Mouse (Mus musculus) MEL (cell line): ENCODE measurements around the gene Atp2a3. TPM values are rescaled to one million over a fixed set of nuclear protein-coding genes. Genes with fewer than 3 reads are reported as not detected.
A peak's percentile ranks its signal among the peaks of the same experiment; 100 is the strongest.

Source experiments
- DNase-seq: peaks from one replicate; pipeline ENCODE4 v3.0.0; 2011; ENCODE audit warnings: low read depth, low spot score
- H3K27ac ChIP-seq: 2 replicates; pipeline ENCODE4 v1.5.1; 2012; ENCODE audit warnings: low read depth, mild to moderate bottlenecking, control low read depth, low read length, moderate library complexity; ENCODE audit not compliant: control insufficient read depth
- H3K27me3 ChIP-seq, 2 experiments: fragments of 150-350 bp in 1 of 2; sonication (generic) in 1 of 2; 2 replicates each; pipeline ENCODE4 v1.6.1; 2012; ENCODE audit warnings: low read length in 2 of 2, mild to moderate bottlenecking in 2 of 2, improper control_type of control experiment in 1 of 2, moderate library complexity in 1 of 2; ENCODE audit not compliant: insufficient read depth in 2 of 2, control insufficient read depth in 1 of 2
- H3K36me3 ChIP-seq, 2 experiments: 2 replicates each; pipeline ENCODE4 v1.6.1; 2012 to 2014; ENCODE audit warnings: low read length in 2 of 2, improper control_type of control experiment in 1 of 2, inconsistent platforms in 1 of 2, mild to moderate bottlenecking in 1 of 2; ENCODE audit not compliant: insufficient read depth in 2 of 2, control insufficient read depth in 1 of 2
- H3K4me1 ChIP-seq, 2 experiments: fragments of 150-350 bp in 1 of 2; sonication (generic) in 1 of 2; 2 replicates each; pipeline ENCODE4 v1.6.1; 2012; ENCODE audit warnings: low read length in 2 of 2, improper control_type of control experiment in 1 of 2, mild to moderate bottlenecking in 1 of 2; ENCODE audit not compliant: insufficient read depth in 2 of 2, control insufficient read depth in 1 of 2
- H3K4me3 ChIP-seq, 2 experiments: fragments of 150-350 bp in 1 of 2; sonication (generic) in 1 of 2; 2 replicates each; pipeline ENCODE4 v1.5.1; 2012; ENCODE audit warnings: low read depth in 2 of 2, low read length in 2 of 2, mild to moderate bottlenecking in 2 of 2, moderate library complexity in 2 of 2, control low read depth in 1 of 2, improper control_type of control experiment in 1 of 2; ENCODE audit not compliant: control insufficient read depth in 1 of 2, insufficient read depth in 1 of 2
- H3K79me2 ChIP-seq: 2 replicates; pipeline ENCODE4 v1.6.1; 2012; ENCODE audit warnings: mild to moderate bottlenecking, low read length, moderate library complexity; ENCODE audit not compliant: control insufficient read depth, poor library complexity, insufficient read depth
- H3K9ac ChIP-seq: 2 replicates; pipeline ENCODE4 v1.6.1; 2012; ENCODE audit warnings: low read depth, mild to moderate bottlenecking, control low read depth, low read length, moderate library complexity; ENCODE audit not compliant: control insufficient read depth, poor library complexity, severe bottlenecking
- H3K9me3 ChIP-seq: fragments of 150-350 bp; sonication (generic); replicated peaks from 2 replicates; pipeline ENCODE4 v1.6.1; 2012; ENCODE audit warnings: mild to moderate bottlenecking, low read length, improper control_type of control experiment, moderate library complexity; ENCODE audit not compliant: insufficient read depth
- BHLHE40 ChIP-seq: IDR thresholded peaks from 2 replicates; pipeline ENCODE4 v1.6.1; 2012; ENCODE audit warnings: low read depth, mild to moderate bottlenecking, inconsistent platforms, low read length, improper control_type of control experiment, borderline replicate concordance
- CHD1 ChIP-seq: IDR thresholded peaks from 2 replicates; pipeline ENCODE4 v1.6.1; 2012; ENCODE audit warnings: low read depth, mild to moderate bottlenecking, inconsistent platforms, low read length, improper control_type of control experiment
- CHD2 ChIP-seq: IDR thresholded peaks from 2 replicates; pipeline ENCODE4 v1.6.1; 2011; ENCODE audit warnings: low read length, improper control_type of control experiment
- CTCF ChIP-seq, 3 experiments: IDR thresholded peaks in 2 of 3; conservative IDR thresholded peaks in 1 of 3; 2 replicates each; pipeline ENCODE4 v1.5.1; 2011 to 2012; ENCODE audit warnings: low read length in 3 of 3, low read depth in 2 of 3, mild to moderate bottlenecking in 2 of 3, improper control_type of control experiment in 1 of 3, inconsistent platforms in 1 of 3, mixed read lengths in 1 of 3, moderate library complexity in 1 of 3; ENCODE audit not compliant: control insufficient read depth in 1 of 3, insufficient read depth in 1 of 3, poor library complexity in 1 of 3, severe bottlenecking in 1 of 3
- E2F4 ChIP-seq: IDR thresholded peaks from 2 replicates; pipeline ENCODE4 v1.6.1; 2011; ENCODE audit warnings: low read depth, low read length, improper control_type of control experiment, borderline replicate concordance
- ELF1 ChIP-seq: IDR thresholded peaks from 2 replicates; pipeline ENCODE4 v1.6.1; 2014; ENCODE audit warnings: low read depth, mild to moderate bottlenecking, inconsistent platforms, low read length, improper control_type of control experiment, moderate library complexity
- ETS1 ChIP-seq: IDR thresholded peaks from 2 replicates; pipeline ENCODE4 v1.6.1; 2012; ENCODE audit warnings: low read depth, mild to moderate bottlenecking, inconsistent platforms, low read length, improper control_type of control experiment, moderate library complexity
- GABPA ChIP-seq: IDR thresholded peaks from 2 replicates; pipeline ENCODE4 v1.6.1; 2012; ENCODE audit warnings: low read depth, mild to moderate bottlenecking, inconsistent platforms, low read length, improper control_type of control experiment, moderate library complexity
- GATA1 ChIP-seq: IDR thresholded peaks from 2 replicates; pipeline ENCODE4 v1.6.1; 2011; ENCODE audit warnings: low read depth, low read length, improper control_type of control experiment
- HCFC1 ChIP-seq: IDR thresholded peaks from 2 replicates; pipeline ENCODE4 v1.6.1; 2012; ENCODE audit warnings: low read depth, mild to moderate bottlenecking, inconsistent platforms, low read length, improper control_type of control experiment, moderate library complexity
- KAT2A ChIP-seq: conservative IDR thresholded peaks from 2 replicates; pipeline ENCODE4 v1.6.1; 2012; ENCODE audit warnings: low read depth, low read length, improper control_type of control experiment, inconsistent platforms
- MAFK ChIP-seq: IDR thresholded peaks from 2 replicates; pipeline ENCODE4 v1.6.1; 2011; ENCODE audit warnings: low read depth, mild to moderate bottlenecking, low read length, improper control_type of control experiment, borderline replicate concordance
- MAZ ChIP-seq: IDR thresholded peaks from 2 replicates; pipeline ENCODE4 v1.6.1; 2012; ENCODE audit warnings: low read depth, mild to moderate bottlenecking, inconsistent platforms, low read length, improper control_type of control experiment
- MEF2A ChIP-seq: IDR thresholded peaks from 2 replicates; pipeline ENCODE4 v1.6.1; 2014; ENCODE audit warnings: low read depth, mild to moderate bottlenecking, inconsistent platforms, low read length, improper control_type of control experiment; ENCODE audit not compliant: poor library complexity, insufficient replicate concordance, severe bottlenecking; ENCODE audit errors: extremely low read depth
- MXI1 ChIP-seq: IDR thresholded peaks from 2 replicates; pipeline ENCODE4 v1.6.1; 2011; ENCODE audit warnings: mild to moderate bottlenecking, low read depth, low read length, improper control_type of control experiment
- MYB ChIP-seq: IDR thresholded peaks from 2 replicates; pipeline ENCODE4 v1.6.1; 2011; ENCODE audit warnings: mild to moderate bottlenecking, low read depth, low read length, improper control_type of control experiment
- MYC ChIP-seq: IDR thresholded peaks from 2 replicates; pipeline ENCODE4 v1.6.1; 2011; ENCODE audit warnings: low read depth, mild to moderate bottlenecking, low read length, improper control_type of control experiment, moderate library complexity
- NELFE ChIP-seq: IDR thresholded peaks from 2 replicates; pipeline ENCODE4 v1.6.1; 2011; ENCODE audit warnings: low read depth, low read length, improper control_type of control experiment
- NRF1 ChIP-seq: IDR thresholded peaks from 2 replicates; pipeline ENCODE4 v1.6.1; 2014; ENCODE audit warnings: low read depth, mild to moderate bottlenecking, inconsistent platforms, low read length, improper control_type of control experiment, moderate library complexity; ENCODE audit not compliant: poor library complexity, insufficient read depth, severe bottlenecking
- POLR2A ChIP-seq, 2 experiments: IDR thresholded peaks; 2 replicates each; pipeline ENCODE4 v1.6.1; 2011 to 2012; ENCODE audit warnings: low read length in 2 of 2, mild to moderate bottlenecking in 2 of 2, control low read depth in 1 of 2, improper control_type of control experiment in 1 of 2, low read depth in 1 of 2, moderate library complexity in 1 of 2; ENCODE audit not compliant: control insufficient read depth in 1 of 2, insufficient read depth in 1 of 2, poor library complexity in 1 of 2
- POLR2AphosphoS2 ChIP-seq: IDR thresholded peaks from 2 replicates; pipeline ENCODE4 v1.6.1; 2011; ENCODE audit warnings: low read length, improper control_type of control experiment
- POLR2AphosphoS5 ChIP-seq: IDR thresholded peaks from 2 replicates; pipeline ENCODE4 v1.6.1; 2012; ENCODE audit warnings: low read depth, borderline replicate concordance, mild to moderate bottlenecking, inconsistent platforms, low read length, moderate library complexity, mixed read lengths
- RAD21 ChIP-seq: IDR thresholded peaks from 2 replicates; pipeline ENCODE4 v1.6.1; 2011; ENCODE audit warnings: mild to moderate bottlenecking, low read depth, low read length, improper control_type of control experiment
- RCOR1 ChIP-seq: IDR thresholded peaks from 2 replicates; pipeline ENCODE4 v1.6.1; 2012; ENCODE audit warnings: low read depth, mild to moderate bottlenecking, inconsistent platforms, low read length, improper control_type of control experiment
- SIN3A ChIP-seq: IDR thresholded peaks from 2 replicates; pipeline ENCODE4 v1.6.1; 2012; ENCODE audit warnings: low read length, improper control_type of control experiment, inconsistent platforms
- SMC3 ChIP-seq: IDR thresholded peaks from 2 replicates; pipeline ENCODE4 v1.6.1; 2011; ENCODE audit warnings: low read depth, low read length, improper control_type of control experiment
- TCF12 ChIP-seq: IDR thresholded peaks from 2 replicates; pipeline ENCODE4 v1.6.1; 2014; ENCODE audit warnings: low read depth, mild to moderate bottlenecking, inconsistent platforms, low read length, improper control_type of control experiment, moderate library complexity
- UBTF ChIP-seq: IDR thresholded peaks from 2 replicates; pipeline ENCODE4 v1.6.1; 2012; ENCODE audit warnings: low read depth, mild to moderate bottlenecking, inconsistent platforms, low read length, improper control_type of control experiment, moderate library complexity, borderline replicate concordance; ENCODE audit not compliant: insufficient read depth
- USF1 ChIP-seq: IDR thresholded peaks from 2 replicates; pipeline ENCODE4 v1.6.1; 2014; ENCODE audit warnings: low read depth, mild to moderate bottlenecking, inconsistent platforms, low read length, improper control_type of control experiment, moderate library complexity
- USF2 ChIP-seq, 2 experiments: IDR thresholded peaks; 2 replicates each; pipeline ENCODE4 v1.6.1; 2011 to 2012; ENCODE audit warnings: improper control_type of control experiment in 2 of 2, low read length in 2 of 2, borderline replicate concordance in 1 of 2, inconsistent platforms in 1 of 2, low read depth in 1 of 2, mild to moderate bottlenecking in 1 of 2; ENCODE audit not compliant: insufficient read depth in 1 of 2
- ZC3H11A ChIP-seq: IDR thresholded peaks from 2 replicates; pipeline ENCODE4 v1.6.1; 2012; ENCODE audit warnings: low read depth, mild to moderate bottlenecking, inconsistent platforms, low read length, improper control_type of control experiment
- ZKSCAN1 ChIP-seq: IDR thresholded peaks from 2 replicates; pipeline ENCODE4 v1.6.1; 2012; ENCODE audit warnings: low read depth, mild to moderate bottlenecking, inconsistent platforms, low read length, improper control_type of control experiment, moderate library complexity
- ZMIZ1 ChIP-seq: IDR thresholded peaks from 2 replicates; pipeline ENCODE4 v1.6.1; 2012; ENCODE audit warnings: low read depth, mild to moderate bottlenecking, inconsistent platforms, low read length, improper control_type of control experiment, moderate library complexity
- polyA plus RNA-seq, 2 experiments: library from polyadenylated mRNA; stranded (reverse) in 1 of 2; unstranded in 1 of 2; fragments of >175 nt in 1 of 2; fragments of >200 nt in 1 of 2; gene quantifications; 2 replicates each; pipeline versions ENCODE4 v1.2.1 to v1.2.4; 2012; ENCODE audit warnings: low replicate concordance in 2 of 2, low read depth in 1 of 2; ENCODE audit not compliant: insufficient read length in 2 of 2, insufficient read depth in 1 of 2, missing spikeins in 1 of 2
- total RNA-seq: library from RNA; depleted of rRNA; stranded (reverse); fragments of 300-350 nt; gene quantifications from 2 replicates; pipeline ENCODE4 v1.2.3, GENCODE M21; 2012; rRNA removed

Atp2a3 gene
- total RNA-seq (10.7 and 16.4 TPM in 2 replicates), polyA plus RNA-seq (10 to 100 TPM in 1 of 2 experiments, not detected in 1; 49.9 TPM)

DNA sequence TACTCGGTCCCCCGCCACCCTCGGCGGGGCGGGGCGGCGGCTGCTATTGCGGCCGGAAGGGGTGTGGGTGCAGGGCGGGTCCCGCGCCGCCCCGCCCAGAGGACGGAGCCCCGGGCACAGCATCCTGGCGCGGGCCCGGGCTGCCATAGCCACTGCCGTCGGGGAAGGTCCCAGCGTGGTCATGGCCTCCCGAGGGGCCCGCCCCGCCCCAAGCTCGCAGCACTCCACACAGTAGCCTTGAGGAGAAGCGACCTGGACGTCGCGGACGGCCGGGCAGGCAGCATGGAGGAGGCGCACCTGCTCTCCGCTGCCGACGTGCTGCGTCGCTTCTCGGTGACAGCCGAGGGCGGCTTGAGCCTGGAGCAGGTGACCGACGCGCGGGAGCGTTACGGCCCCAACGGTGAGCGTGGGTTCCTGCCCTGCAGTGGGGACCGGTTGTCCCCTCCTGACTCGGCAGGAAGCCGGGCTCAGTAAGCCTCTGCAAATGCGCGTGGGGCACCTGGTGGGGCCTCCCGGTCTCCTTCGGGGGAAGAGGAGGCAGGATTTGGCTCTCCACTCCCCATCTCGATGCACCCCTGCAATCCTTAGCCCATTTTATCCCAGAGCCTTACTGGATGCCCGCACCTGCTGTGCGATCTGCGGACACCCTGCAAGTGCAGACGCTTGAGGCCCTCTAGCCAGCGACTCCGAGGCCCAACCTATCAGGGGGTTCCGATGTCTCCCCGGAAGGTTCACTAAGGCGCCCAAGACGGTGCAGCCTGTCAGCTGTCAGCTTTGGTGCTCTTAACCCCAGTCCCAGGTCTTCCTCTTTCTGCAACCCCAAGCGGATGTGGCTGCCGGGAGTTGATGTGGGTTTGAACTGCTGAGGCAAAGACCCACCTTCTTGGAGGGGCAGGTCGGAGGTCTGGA is at the start of gene Atp2a3:
TSS of gene Atp2a3 (plus strand) at position 98 of the 909 bp plus-strand sequence.
- H3K9me3 ChIP-seq = no peaks in the 10 kb centered on the region
- H3K36me3 ChIP-seq = peaks cover 0 to 12% of the 10 kb centered on the region in 2 experiments; a peak in 3 of 4 replicates
- H3K4me1 ChIP-seq = peaks cover 12 to 29% of the 10 kb centered on the region in 2 experiments
- H3K4me3 ChIP-seq = peak within 1 kb of the TSS; percentile 56 to 69
- H3K79me2 ChIP-seq = no peaks in the 10 kb centered on the region; the same call in none of the 2 replicates
- peak; percentile 95 for DNase-seq
- peak within 1 kb of the TSS; percentile 74 for H3K27ac ChIP-seq
- H3K9ac ChIP-seq = peak within 1 kb of the TSS; percentile 63
- H3K27me3 ChIP-seq = no peaks in the 10 kb centered on the region
- TF ChIP-seq CHD1 (0 out of 2 replicates have a peak, but pooled peaks have one; percentile 65), RCOR1 (0 out of 2 replicates have a peak, but pooled peaks have one; percentile 30), ETS1 (peak; percentile 87), USF2 (IDR thresholded peaks at IDR 0.05; ENCODE audit: borderline replicate concordance in 1 of 2, insufficient read depth in 1 of 2, low read depth in 1 of 2, low read length in 2 of 2) (no peak), BHLHE40 (no peak), ELF1 (peak; percentile 45; the same call in 1 of the 2 replicates), SMC3 (no peak), MXI1 (peak; percentile 68), POLR2AphosphoS2 (peak; percentile 51), TCF12 (peak; percentile 48; the same call in 1 of the 2 replicates), KAT2A (no peak), NRF1 (no peak), POLR2AphosphoS5 (0 out of 2 replicates have a peak, but pooled peaks have one; percentile 14), ZMIZ1 (peak; percentile 63; the same call in 1 of the 2 replicates), HCFC1 (peak; percentile 58), ZC3H11A (no peak), CHD2 (no peak), MAFK (no peak), NELFE (peak; percentile 63), ZKSCAN1 (no peak), GATA1 (no peak; the same call in 1 of the 2 replicates), MYB (no peak), MEF2A (no peak), SIN3A (peak; percentile 86), UBTF (0 out of 2 replicates have a peak, but pooled peaks have one; percentile 48), MYC (0 out of 2 replicates have a peak, but pooled peaks have one; percentile 41), POLR2A (IDR thresholded peaks at IDR 0.05; ENCODE audit: control insufficient read depth in 1 of 2, insufficient read depth in 1 of 2, low read depth in 1 of 2, low read length in 2 of 2, poor library complexity in 1 of 2) (peak; percentile 68 to 83), RAD21 (no peak), E2F4 (no peak), USF1 (no peak), MAZ (peak; percentile 81; the same call in 1 of the 2 replicates), GABPA (no peak), CTCF (IDR thresholded peaks at IDR 0.05 in 2 of 3, conservative IDR thresholded peaks at IDR 0.05 in 1 of 3; ENCODE audit: control insufficient read depth in 1 of 3, insufficient read depth in 1 of 3, low read depth in 2 of 3, low read length in 3 of 3, poor library complexity in 1 of 3, severe bottlenecking in 1 of 3) (no peak)
